Mouse (Mus musculus) induced T-regulatory cell, adult 2 months (primary cell): ENCODE results near the gene Kmt5b.

Experiments
- DNase-seq: peaks from one replicate; pipeline ENCODE4 v3.0.0-alpha.2; 2012; ENCODE audit warnings: low read depth

Gene Kmt5b

GRCm38 (mm10) chr19:3843629-3844028 is 76.4 kb downstream of the Kmt5b start:
- DNase-seq: no peak

DNA sequence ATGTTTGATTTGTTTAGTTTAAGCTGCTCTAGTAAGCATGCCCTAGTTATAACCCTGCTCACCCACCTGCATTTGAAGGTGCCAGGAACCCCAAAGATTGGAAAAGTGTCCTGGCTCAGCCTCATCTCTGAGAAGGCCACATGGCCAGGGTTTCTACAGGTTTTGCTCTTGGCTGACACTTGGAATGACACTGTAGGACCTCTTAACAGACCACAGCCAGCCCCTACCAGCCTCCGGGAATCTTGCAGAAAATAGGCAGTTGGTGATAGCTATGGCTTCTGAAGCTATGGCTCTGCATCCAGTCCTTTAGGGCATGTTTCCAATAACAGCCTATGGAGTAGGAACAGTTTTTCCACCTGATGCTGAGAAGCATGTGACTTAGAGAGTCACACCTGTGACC is 77.6 kb downstream of the Kmt5b start:
- no peak for DNase-seq

- no peak for DNase-seq
Measured at GRCm38 (mm10) chr19:3845339-3845738, 78.1 kb downstream of the Kmt5b start.

DNA sequence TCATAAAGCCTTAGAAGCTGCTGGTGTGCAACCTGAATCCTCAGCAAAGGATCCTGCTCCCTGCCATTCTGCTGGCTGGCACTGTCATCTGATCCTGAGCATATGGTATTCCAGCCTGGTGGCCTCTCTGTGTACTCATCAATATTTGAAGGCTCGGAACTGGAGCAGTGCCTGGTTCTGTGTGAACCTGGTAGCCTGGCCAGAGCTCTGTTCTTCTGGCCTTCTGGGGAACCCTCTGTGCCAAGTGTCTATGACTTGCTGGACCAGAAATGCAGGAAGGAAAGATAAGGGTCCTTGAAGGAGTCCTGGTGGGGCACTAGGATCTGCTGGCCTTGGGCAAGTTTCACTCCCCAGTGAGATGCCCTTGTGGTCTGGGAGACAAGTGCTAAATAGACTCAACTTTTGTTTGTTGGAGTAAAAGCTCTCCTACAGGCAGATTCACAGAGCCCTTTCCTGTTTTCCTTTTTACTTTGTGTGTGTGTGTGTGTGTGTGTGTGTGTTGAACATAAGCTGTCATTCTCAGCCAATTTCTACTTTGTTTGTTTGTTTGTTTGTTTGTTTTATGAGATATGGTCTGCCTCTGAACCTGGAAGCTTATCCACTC is 78.7 kb downstream of the Kmt5b start:
- no peak for DNase-seq

DNA sequence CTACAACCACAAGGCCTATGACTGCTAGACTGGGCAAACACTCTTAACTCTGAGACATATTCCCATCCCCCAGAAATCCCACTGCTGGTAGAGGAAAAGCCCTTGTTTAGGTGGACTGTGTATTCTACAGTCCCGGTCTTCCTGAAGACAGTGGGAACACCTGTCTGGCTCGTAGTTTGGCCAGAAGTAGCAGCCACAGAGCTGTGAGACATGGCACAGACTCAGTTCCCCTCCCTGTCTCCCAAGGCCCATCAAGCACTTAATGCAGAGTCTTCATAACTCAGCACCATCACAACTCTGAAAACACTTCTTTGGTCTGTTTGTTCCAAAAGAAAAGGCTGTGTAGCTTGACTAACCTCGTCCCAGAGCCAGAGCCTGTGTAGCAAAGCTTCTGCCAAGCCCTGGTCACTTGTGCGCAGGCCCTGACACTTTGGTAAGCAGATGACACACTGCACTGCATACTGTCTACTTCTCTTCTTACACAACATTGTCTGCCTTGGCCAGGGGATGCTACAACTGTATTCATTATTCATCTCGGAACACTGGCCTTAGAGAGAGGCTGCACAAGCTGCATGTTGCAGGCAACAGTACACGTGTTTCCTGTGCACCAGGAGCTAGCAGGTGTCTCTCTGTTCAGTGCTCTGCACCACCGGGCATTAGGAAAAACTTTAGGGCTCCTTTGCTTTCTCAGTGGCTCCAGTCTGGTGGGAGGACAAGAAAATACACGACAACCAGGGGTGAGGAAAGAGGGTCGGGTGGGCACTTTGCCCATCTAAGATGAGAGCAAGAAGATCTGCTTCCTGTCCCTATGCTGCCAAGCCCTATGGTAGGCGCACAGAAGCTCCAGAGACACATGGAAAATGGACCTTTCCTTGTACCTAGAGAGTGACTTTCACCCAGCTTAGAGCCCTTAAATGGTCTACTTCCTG is 79.7 kb downstream of the Kmt5b start:
- no peak for DNase-seq

- no peak for DNase-seq
Measured at GRCm38 (mm10) chr19:3847711-3848110, 80.5 kb downstream of the Kmt5b start.

DNA sequence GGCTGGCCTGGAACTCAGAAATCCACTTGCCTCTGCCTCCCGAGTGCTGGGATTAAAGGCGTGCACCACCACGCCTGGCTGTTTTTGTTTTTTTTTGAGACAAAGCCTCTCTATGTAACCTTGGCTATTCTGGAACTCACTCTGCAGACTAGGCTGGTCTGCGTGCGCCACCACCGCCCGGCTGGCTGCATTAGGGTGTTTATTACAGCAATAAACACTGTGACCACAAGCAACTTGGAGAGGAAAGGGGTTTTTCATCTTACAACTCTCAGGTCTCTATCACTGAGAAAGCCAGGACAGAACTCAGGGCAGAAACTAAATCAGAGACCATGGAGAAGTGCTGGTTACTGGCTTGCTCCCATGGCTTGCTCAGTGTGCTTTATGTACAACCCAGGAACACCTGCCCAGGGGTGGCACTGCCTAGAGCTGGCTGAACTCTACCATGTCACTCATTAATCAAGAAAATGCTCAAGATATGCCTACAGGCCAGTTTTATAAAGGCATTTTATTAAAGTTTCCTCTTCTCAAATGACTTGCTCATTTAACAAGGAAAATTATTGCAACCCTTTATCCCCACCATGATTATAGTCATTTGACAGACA is 81.1 kb downstream of the Kmt5b start:
- DNase-seq: no peak

GRCm38 (mm10) chr19:3849251-3849650 is 82.0 kb downstream of the Kmt5b start:
- no peak for DNase-seq

- no peak for DNase-seq
Measured at GRCm38 (mm10) chr19:3850076-3850475, 82.9 kb downstream of the Kmt5b start.

DNA sequence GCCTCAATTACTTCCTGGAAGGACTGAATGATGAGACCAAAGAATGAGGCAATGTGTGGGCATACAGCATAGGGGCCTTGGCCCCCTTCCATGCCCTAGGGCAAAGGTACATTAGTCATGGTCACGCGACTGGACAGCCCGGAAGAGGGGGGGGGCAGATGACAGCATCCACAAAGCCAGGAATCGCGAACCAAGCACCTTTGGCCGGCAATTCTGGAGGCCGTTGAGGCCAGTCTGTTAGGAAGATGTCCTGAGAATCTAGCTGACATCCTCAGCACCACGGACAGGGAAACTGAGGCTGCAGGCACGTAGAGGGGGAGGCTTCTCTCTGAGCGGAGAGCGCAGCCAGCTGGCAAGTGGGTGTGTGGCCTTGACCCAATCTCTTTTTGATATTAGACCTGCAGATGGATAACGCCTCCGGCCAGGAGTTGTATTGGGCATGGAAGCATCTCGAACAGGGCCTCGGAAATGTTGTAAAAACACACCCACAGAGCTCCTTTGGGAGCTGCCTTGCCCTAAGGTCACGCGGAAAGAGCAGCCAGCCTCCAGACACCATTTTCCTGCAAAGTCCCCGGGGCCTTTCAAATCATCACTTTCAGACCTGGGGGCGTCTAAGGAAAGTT is 83.7 kb downstream of the Kmt5b start:
- DNase-seq: no peak

GRCm38 (mm10) chr19:3851502-3851962 is 84.3 kb downstream of the Kmt5b start, which contains the start of gene Chka:
Gene Chka, plus strand, starts transcription at chr19:3851773.
- DNase-seq: peak; percentile 96

DNA sequence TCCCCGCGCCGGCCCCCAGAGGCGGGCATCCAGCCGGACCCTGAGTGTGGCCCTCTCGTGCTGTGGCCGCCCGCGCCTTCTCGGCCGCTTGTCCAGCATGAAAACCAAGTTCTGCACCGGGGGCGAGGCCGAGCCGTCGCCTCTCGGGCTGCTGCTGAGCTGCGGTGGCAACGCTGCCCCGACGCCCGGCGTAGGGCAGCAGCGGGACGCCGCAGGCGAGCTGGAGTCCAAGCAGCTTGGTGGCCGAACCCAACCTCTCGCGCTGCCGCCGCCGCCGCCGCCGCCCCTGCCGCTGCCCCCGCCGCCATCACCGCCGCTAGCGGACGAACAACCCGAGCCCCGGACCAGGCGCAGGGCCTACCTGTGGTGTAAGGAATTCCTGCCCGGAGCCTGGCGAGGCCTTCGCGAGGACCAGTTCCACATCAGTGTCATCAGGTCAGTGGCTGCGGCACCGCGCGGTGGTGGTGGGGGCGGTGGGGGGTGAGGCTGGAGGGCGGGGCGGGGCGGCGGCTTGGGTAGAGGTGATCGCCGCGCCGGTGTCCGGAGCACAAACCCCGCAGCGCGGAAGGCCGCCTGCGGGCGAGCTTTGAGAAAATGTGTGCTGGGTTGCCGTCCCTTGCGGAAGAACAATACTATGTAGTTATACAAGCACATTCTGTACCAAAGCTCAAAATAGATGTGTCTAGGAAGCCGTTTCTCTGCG is 84.9 kb downstream of the Kmt5b start:
- DNase-seq: peak; percentile 50

- no peak for DNase-seq
Measured at GRCm38 (mm10) chr19:3853121-3853520, 85.9 kb downstream of the Kmt5b start.

DNA sequence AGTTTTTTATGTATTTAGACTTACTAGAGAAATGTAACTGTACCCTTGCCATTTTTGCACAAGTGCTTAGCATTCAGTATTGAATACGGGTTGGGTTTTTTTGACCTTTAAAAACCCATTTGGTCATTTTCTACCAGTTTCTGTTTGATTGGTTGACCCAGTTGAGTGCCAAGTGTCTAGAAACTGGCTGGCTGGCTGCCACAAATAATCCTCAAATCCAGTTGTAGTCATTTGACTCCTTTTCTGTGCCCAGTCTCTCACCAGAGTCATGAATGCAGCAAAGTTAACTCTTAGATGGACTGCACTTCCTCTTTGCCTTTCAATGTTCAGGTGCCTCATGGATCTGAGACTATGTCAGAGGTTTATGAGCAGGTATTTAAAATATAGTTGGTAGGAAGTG is 86.7 kb downstream of the Kmt5b start:
- DNase-seq: no peak

GRCm38 (mm10) chr19:3855091-3855490 is 87.9 kb downstream of the Kmt5b start:
- DNase-seq: no peak

- no peak for DNase-seq
Measured at GRCm38 (mm10) chr19:3855601-3856000, 88.4 kb downstream of the Kmt5b start.

GRCm38 (mm10) chr19:3857220-3857619 is 90.0 kb downstream of the Kmt5b start:
- no peak for DNase-seq

- no peak for DNase-seq
Measured at GRCm38 (mm10) chr19:3862713-3863112, 95.5 kb downstream of the Kmt5b start.

DNA sequence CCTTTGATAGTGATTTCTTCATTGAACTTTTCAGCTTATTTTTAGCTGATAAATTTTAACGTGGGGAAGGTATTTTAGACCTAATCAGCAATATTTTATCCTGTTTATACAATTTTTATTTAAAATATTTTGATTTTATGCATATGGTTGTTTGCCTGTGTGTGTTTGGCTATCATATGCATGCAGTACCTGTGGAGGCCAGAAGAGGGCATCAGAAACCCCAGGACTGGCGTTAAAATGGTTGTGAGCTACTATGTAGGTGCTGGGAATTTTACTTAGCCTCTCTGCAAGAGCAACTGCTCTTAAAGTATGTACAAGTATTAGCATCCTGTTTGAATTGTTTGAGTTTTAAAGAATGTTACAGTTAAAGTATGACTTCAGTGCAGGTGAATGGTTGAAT is 97.7 kb downstream of the Kmt5b start:
- DNase-seq: peak; percentile 47
